In the genomic region with DNA sequence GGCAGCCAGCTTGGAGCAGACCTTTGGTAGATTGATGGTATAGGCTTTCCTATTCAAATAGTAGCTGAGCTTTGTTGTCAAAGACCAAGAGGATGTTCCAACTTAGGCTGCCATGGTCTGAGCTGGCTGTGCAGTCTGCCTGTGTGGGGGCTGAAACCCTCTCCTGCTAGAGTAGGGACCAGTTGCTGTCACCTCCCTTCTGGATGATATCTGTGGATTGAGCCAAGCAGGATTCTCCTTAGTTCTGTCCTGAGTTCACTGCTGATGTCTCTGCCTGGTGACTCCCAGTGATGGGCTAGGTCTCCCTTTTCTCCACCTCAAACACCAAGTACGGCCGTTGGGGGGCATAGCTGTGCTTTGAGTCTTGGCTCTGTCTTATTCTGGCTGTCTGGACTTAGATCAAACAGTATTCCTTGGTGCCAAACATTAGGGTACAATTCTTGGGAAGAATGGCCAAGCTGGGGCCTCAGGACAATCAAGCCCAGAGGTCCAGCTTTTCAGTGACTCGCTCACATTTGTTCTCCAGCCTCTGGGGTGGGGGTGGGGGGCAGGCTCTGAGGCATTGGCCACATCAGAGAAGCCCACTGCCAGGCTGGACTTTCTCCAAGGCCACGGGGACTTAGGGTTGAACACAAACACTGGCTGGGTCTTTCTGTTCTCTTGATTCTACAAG, we compare ENCODE assay signal across 11 mouse cellular contexts.
DNase-seq lines count a peak whose midpoint lies in the region; ATAC-seq lines count a peak whose summit lies in the region.
"Had no signal": no experiment of that assay in that cellular context is flagged by ENCODE, and none has a peak within 500 bp of the region (broad histone marks: within the 10 kb centered on the region; RNA-seq: fewer than 3 reads in every experiment).

No protein-coding gene starts in this region.

- intact Hi-C loops in heart, postnatal 14 days (cut with DNase I) = no loop called here

- H3K9me3 ChIP-seq in forebrain, embryonic 12.5 days = no peaks in the 10 kb centered on the region
- H3K9me3 ChIP-seq in forebrain, embryonic 16.5 days (ENCODE audit: control insufficient read depth, low read length) = no peaks in the 10 kb centered on the region
- H3K9me3 ChIP-seq in midbrain, embryonic 15.5 days = no peaks in the 10 kb centered on the region
- H3K9me3 ChIP-seq in heart, embryonic 12.5 days (replicated peaks) = no peaks in the 10 kb centered on the region
- H3K9me3 ChIP-seq: limb, embryonic 13.5 days had no signal

- H3K9ac ChIP-seq in forebrain, embryonic 12.5 days = no peak overlapping the region
- H3K9ac ChIP-seq in forebrain, embryonic 16.5 days (replicated peaks; ENCODE audit: low read depth, low read length) = no peak overlapping the region
- H3K9ac ChIP-seq in midbrain, embryonic 15.5 days = no peak overlapping the region
- H3K9ac ChIP-seq in heart, embryonic 12.5 days = no peak overlapping the region
- H3K9ac ChIP-seq: limb, embryonic 13.5 days had no signal

- peak overlapping the region; percentile 27 for H3K4me2 ChIP-seq in forebrain, embryonic 12.5 days
- no peak overlapping the region for H3K4me2 ChIP-seq in forebrain, embryonic 16.5 days (ENCODE audit: low read length)
- no peak overlapping the region for H3K4me2 ChIP-seq in midbrain, embryonic 15.5 days
- H3K4me2 ChIP-seq in heart, embryonic 12.5 days = no peak overlapping the region
- H3K4me2 ChIP-seq: limb, embryonic 13.5 days had no signal

- ATAC-seq in forebrain, embryonic 12.5 days (ENCODE audit: low FRiP score) = no peak
- ATAC-seq in forebrain, embryonic 16.5 days = peak; percentile 39
- ATAC-seq in midbrain, embryonic 15.5 days (replicated peaks) = no peak
- no peak for ATAC-seq in heart, embryonic 12.5 days (ENCODE audit: insufficient number of reproducible peaks, low FRiP score)
- ATAC-seq: lung, postnatal 0 days had no signal

- peak overlapping the region; percentile 91 for H3K27ac ChIP-seq in forebrain, embryonic 12.5 days
- peak overlapping the region; percentile 83 for H3K27ac ChIP-seq in forebrain, embryonic 16.5 days (ENCODE audit: low read length)
- peak overlapping the region; percentile 80 for H3K27ac ChIP-seq in midbrain, embryonic 15.5 days
- no peak overlapping the region for H3K27ac ChIP-seq in heart, embryonic 12.5 days (ENCODE audit: poor library complexity, severe bottlenecking)
- H3K27ac ChIP-seq: limb, embryonic 13.5 days had no signal

- no peak overlapping the region for H3K4me3 ChIP-seq in forebrain, embryonic 12.5 days (replicated peaks)
- no peak overlapping the region for H3K4me3 ChIP-seq in forebrain, embryonic 16.5 days (replicated peaks; ENCODE audit: low read length)
- H3K4me3 ChIP-seq in midbrain, embryonic 15.5 days = no peak overlapping the region
- H3K4me3 ChIP-seq in heart, embryonic 12.5 days = no peak overlapping the region
- H3K4me3 ChIP-seq: limb, embryonic 13.5 days had no signal

- H3K27me3 ChIP-seq in forebrain, embryonic 12.5 days = no peaks in the 10 kb centered on the region
- H3K27me3 ChIP-seq in forebrain, embryonic 16.5 days (replicated peaks; ENCODE audit: control insufficient read depth, insufficient read depth, low read length) = no peaks in the 10 kb centered on the region
- H3K27me3 ChIP-seq in midbrain, embryonic 15.5 days (replicated peaks) = no peaks in the 10 kb centered on the region
- H3K27me3 ChIP-seq in heart, embryonic 12.5 days (replicated peaks) = no peaks in the 10 kb centered on the region
- H3K27me3 ChIP-seq: limb, embryonic 13.5 days had no signal

- H3K4me1 ChIP-seq in forebrain, embryonic 12.5 days = peaks cover 28% of the 10 kb centered on the region
- peaks cover 18% of the 10 kb centered on the region for H3K4me1 ChIP-seq in forebrain, embryonic 16.5 days (replicated peaks; ENCODE audit: control insufficient read depth, insufficient read depth, low read length)
- peaks cover 10% of the 10 kb centered on the region for H3K4me1 ChIP-seq in midbrain, embryonic 15.5 days
- H3K4me1 ChIP-seq in heart, embryonic 12.5 days (replicated peaks) = peaks cover 12% of the 10 kb centered on the region
- H3K4me1 ChIP-seq: limb, embryonic 13.5 days had no signal

- H3K36me3 ChIP-seq in forebrain, embryonic 12.5 days (replicated peaks) = no peaks in the 10 kb centered on the region
- no peaks in the 10 kb centered on the region for H3K36me3 ChIP-seq in forebrain, embryonic 16.5 days (ENCODE audit: control insufficient read depth, insufficient read depth)
- H3K36me3 ChIP-seq in midbrain, embryonic 15.5 days (replicated peaks) = no peaks in the 10 kb centered on the region
- no peaks in the 10 kb centered on the region for H3K36me3 ChIP-seq in heart, embryonic 12.5 days
- H3K36me3 ChIP-seq: limb, embryonic 13.5 days had no signal

- DNase-seq in layer of hippocampus, adult 9-11 months = peak; percentile 41
- DNase-seq in spleen, postnatal 4 days (ENCODE audit: low spot score in 2 of 2) = no peak
- no peak for DNase-seq in heart, adult 18-20 months
- DNase-seq in heart, postnatal 14 days = no peak
- DNase-seq: thymus, postnatal 14 days had no signal

- WGBS in forebrain, embryonic 12.5 days = 67% methylated on average over 4 of the region's 4 CpGs
- WGBS in forebrain, embryonic 16.5 days = 32% methylated on average over 4 of the region's 4 CpGs
- WGBS in midbrain, embryonic 15.5 days = 67% methylated on average over 4 of the region's 4 CpGs
- WGBS in heart, embryonic 12.5 days = 79% methylated on average over 4 of the region's 4 CpGs
